Mouse (Mus musculus) heart, adult 2 months (tissue): Measurements from ENCODE around the gene Dpy19l1.

Experiments used
- CTCF ChIP-seq: fragments of 200-600 bp; IDR thresholded peaks from 2 replicates; pipeline ENCODE4 v1.8.1; 2022; ENCODE audit warnings: antibody characterized with exemption, mild to moderate bottlenecking, moderate library complexity
- POLR2A ChIP-seq: fragments of 200-500 bp; IDR thresholded peaks from 2 replicates; pipeline ENCODE4 v1.6.1; 2011; ENCODE audit warnings: mild to moderate bottlenecking, low read depth, low read length, control low read depth; ENCODE audit not compliant: insufficient read depth

GRCm38 (mm10) chr9:24505017-24505763 is 2.2 kb upstream of the Dpy19l1 start:
- TF ChIP-seq POLR2A (no peak), CTCF (no peak)
